Mouse (Mus musculus): ENCODE data around the gene Cfdp1. TPM values are rescaled to one million over a fixed set of nuclear protein-coding genes. Genes with fewer than 3 reads are reported as not detected.

The Cfdp1 gene
- polyA plus RNA-seq (2015; fragmentation: Nextera tagmentation; extraction: Ambion mirVana) = 98.6 and 101 TPM in 2 replicates

DNA sequence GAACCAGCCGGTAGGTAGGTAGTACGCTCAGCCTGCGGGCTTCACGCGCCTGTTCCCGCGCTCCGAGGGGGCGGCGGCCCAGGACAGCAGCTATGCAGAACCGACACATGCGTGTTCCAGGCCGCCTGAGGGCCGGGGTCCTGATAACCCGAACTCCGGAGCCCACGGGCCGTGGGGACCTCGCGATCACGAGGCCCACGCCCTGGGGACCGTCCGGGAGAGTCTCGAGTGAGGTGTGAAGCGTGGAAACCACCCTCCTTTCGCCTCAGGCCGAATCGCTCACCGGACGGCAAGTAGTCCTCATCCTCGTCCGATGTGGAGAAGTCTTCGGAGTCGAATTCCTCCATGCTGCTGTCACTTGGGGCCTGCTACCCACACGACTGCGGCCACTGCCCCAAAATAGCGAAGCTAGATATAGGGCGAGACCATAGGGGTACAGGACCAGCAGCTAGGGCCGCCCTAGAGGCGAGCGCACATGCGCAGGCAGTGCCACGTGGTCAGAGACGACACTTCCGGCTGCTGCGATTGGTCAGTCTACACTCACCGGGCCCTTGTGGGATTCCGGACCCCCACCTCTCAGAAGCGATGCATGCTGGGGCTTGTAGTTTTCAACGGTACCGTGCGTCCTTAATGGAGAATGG lies at the start of gene Cfdp1:
TSS of gene Cfdp1 (minus strand) at position 431 of the 641 bp plus-strand sequence.
- Histone ChIP-seq H3K27me3 (ENCODE audit: control insufficient read depth, insufficient read depth, low read length) (no peaks in the 10 kb centered on the region), H3K4me3 (ENCODE audit: low read depth, low read length) (peak within 1 kb of the TSS; percentile 72), H3K36me3 (ENCODE audit: control insufficient read depth, insufficient read depth, low read length) (no peaks in the 10 kb centered on the region), H3K9ac (ENCODE audit: low read length) (peak within 1 kb of the TSS; percentile 84), H3K4me1 (replicated peaks; ENCODE audit: control insufficient read depth, insufficient read depth) (peaks cover 3% of the 10 kb centered on the region; the same call in 1 of the 2 replicates), H3K27ac (replicated peaks) (peak within 1 kb of the TSS; percentile 40; the same call in 1 of the 2 replicates), H3K9me3 (ENCODE audit: control insufficient read depth, low read length) (no peaks in the 10 kb centered on the region), H3K4me2 (replicated peaks; ENCODE audit: low read depth) (peak within 1 kb of the TSS; percentile 75)
- DNase-seq (ENCODE audit: low spot score) = peak; percentile 97
- TF ChIP-seq CTCF (IDR thresholded peaks at IDR 0.05; ENCODE audit: low read depth) (peak; percentile 52), EP300 (optimal IDR thresholded peaks at IDR 0.05) (no peak)
- WGBS = under 1% methylated on average over 53 of the region's 53 CpGs
- ATAC-seq (ENCODE audit: low FRiP score, low TSS enrichment) = peak; percentile 100

DNA sequence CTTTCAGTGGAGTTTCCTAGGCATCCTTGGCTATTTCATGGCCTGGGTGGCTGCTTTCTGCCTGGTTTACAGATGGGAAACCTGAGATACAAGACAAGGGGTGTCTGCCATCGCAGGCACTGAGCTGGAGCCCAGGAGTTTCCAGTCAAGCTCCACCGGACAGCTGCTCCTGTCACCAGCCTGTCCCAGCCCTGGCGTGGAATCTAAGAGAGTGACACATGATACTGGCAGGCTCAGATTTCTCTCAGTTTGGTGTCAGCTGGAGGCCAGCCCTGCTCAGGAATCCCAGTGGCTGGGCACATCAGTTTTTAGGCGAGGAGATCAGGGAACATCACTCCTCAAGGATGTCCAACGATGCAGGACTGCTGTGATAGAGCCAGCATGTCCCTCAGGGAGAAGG lies 48.0 kb upstream of the Cfdp1 start:
- H3K27me3 ChIP-seq (ENCODE audit: control insufficient read depth, insufficient read depth, low read length) = no peaks in the 10 kb centered on the region
- DNase-seq (ENCODE audit: low spot score) (no peak), ATAC-seq (ENCODE audit: low FRiP score, low TSS enrichment) (no peak)
- H3K36me3 ChIP-seq (ENCODE audit: control insufficient read depth, insufficient read depth, low read length) = no peaks in the 10 kb centered on the region
- no peak overlapping the region for H3K27ac ChIP-seq (replicated peaks)
- 40% methylated on average over 5 of the region's 5 CpGs for WGBS
- H3K4me1 ChIP-seq (replicated peaks; ENCODE audit: control insufficient read depth, insufficient read depth) = no peaks in the 10 kb centered on the region
- H3K9me3 ChIP-seq (ENCODE audit: control insufficient read depth, low read length) = no peaks in the 10 kb centered on the region
- no peak overlapping the region for H3K9ac ChIP-seq (ENCODE audit: low read length)
- H3K4me2 ChIP-seq (replicated peaks; ENCODE audit: low read depth) = no peak overlapping the region
- TF ChIP-seq EP300 (optimal IDR thresholded peaks at IDR 0.05) = no peak
- TF ChIP-seq CTCF (IDR thresholded peaks at IDR 0.05; ENCODE audit: low read depth) = no peak
- no peak overlapping the region for H3K4me3 ChIP-seq (ENCODE audit: low read depth, low read length)

DNA sequence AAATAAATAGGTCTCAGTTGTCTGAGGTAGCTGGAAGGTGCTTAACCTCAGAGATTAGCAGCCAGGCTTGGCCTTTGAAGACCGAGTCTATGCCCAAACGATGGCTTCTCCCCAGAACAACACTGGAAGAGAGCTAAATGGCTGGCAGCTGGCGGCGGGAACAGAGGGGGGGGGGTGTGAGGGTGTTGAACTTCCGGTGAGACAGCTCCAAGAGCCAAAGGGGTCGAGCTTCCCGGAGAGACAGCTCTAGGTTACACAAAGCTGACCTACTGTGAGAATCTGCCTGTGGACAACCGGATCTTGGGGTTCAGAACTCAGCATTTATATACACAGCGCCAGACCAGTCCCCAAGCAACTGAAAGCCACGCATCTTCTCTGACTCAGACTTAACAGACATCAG lies 44.5 kb upstream of the Cfdp1 start:
- WGBS = 37% methylated on average over 10 of the region's 10 CpGs

DNA sequence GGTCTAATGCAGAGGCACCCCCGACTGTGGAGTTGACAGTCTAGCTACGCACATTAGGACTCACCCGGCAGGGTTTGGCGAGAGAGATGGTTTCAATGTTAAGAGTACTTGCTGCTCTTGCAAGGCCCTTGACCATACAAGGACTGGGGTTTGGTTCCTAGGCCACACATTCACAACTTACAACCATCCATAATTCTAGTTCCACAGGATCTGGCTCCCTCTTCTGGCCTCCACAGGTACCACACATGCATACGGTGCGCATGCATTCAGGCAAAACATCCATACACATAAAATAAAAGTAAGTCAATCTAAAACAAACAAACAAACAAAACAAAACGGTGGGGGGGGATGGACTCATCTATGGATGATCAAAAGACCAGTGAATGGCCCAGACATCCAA lies 40.9 kb upstream of the Cfdp1 start:
- ATAC-seq (ENCODE audit: low FRiP score, low TSS enrichment) (no peak), DNase-seq (ENCODE audit: low spot score) (no peak)
- no peak for TF ChIP-seq EP300 (optimal IDR thresholded peaks at IDR 0.05)
- peak; percentile 56 for TF ChIP-seq CTCF (IDR thresholded peaks at IDR 0.05; ENCODE audit: low read depth)
- Histone ChIP-seq H3K4me1 (replicated peaks; ENCODE audit: control insufficient read depth, insufficient read depth) (no peaks in the 10 kb centered on the region), H3K27ac (replicated peaks) (no peak overlapping the region), H3K9ac (ENCODE audit: low read length) (no peak overlapping the region), H3K9me3 (ENCODE audit: control insufficient read depth, low read length) (no peaks in the 10 kb centered on the region), H3K4me2 (replicated peaks; ENCODE audit: low read depth) (no peak overlapping the region), H3K36me3 (ENCODE audit: control insufficient read depth, insufficient read depth, low read length) (no peaks in the 10 kb centered on the region), H3K4me3 (ENCODE audit: low read depth, low read length) (no peak overlapping the region), H3K27me3 (ENCODE audit: control insufficient read depth, insufficient read depth, low read length) (peaks cover 7% of the 10 kb centered on the region; the same call in 1 of the 2 replicates)
- WGBS = 85% methylated on average over 7 of the region's 7 CpGs

More for the DNA sequence above, 44.5 kb upstream of the Cfdp1 start:
- no peaks in the 10 kb centered on the region for H3K27me3 ChIP-seq (ENCODE audit: control insufficient read depth, insufficient read depth, low read length)
- H3K4me3 ChIP-seq (ENCODE audit: low read depth, low read length) = no peak overlapping the region
- H3K9ac ChIP-seq (ENCODE audit: low read length) = no peak overlapping the region
- TF ChIP-seq EP300 (optimal IDR thresholded peaks at IDR 0.05) (no peak), CTCF (IDR thresholded peaks at IDR 0.05; ENCODE audit: low read depth) (no peak)
- ATAC-seq (ENCODE audit: low FRiP score, low TSS enrichment) (no peak), DNase-seq (ENCODE audit: low spot score) (no peak)
- no peaks in the 10 kb centered on the region for H3K4me1 ChIP-seq (replicated peaks; ENCODE audit: control insufficient read depth, insufficient read depth)
- H3K27ac ChIP-seq (replicated peaks) = no peak overlapping the region
- no peaks in the 10 kb centered on the region for H3K36me3 ChIP-seq (ENCODE audit: control insufficient read depth, insufficient read depth, low read length)
- no peak overlapping the region for H3K4me2 ChIP-seq (replicated peaks; ENCODE audit: low read depth)
- H3K9me3 ChIP-seq (ENCODE audit: control insufficient read depth, low read length) = no peaks in the 10 kb centered on the region

DNA sequence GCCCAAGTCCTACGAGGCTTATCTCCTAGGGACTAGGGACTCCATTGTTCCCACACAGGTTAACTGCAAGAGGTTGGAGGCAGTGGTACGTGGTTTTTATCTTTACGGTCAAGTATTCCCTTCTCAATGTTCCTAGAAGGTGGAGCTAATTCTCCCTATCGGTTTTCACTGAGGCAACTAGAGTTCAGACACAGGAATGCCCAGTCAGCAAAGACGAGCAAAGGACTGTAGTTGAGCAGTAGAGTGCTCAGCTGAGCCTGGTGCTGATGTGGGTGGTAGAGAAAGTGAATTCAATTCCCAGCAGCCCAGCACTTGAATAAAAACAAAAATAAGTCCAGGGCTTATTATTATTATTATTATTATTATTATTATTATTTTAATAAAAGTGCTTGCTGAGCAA lies 38.5 kb upstream of the Cfdp1 start:
- Histone ChIP-seq H3K9ac (ENCODE audit: low read length) (no peak overlapping the region), H3K9me3 (ENCODE audit: control insufficient read depth, low read length) (no peaks in the 10 kb centered on the region), H3K27ac (replicated peaks) (no peak overlapping the region)

DNA sequence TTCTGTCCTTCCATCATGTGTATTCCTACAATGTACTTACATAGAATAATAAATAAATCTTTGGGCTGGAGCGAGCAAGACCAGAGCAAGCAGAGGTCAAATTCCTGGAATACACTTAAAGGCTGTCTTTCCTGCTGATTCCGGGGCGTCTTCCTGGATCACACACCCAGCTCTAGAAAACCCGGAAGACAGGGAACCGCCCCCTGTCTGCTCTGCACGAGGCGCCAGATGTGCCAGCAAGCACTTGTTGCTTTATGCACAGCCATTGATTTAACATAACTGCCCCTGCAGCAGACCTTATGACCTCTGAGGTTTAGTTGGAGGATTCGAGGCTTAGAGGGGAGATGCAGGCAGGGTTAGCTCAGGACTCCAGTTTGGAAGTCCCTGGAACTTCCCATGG lies 37.9 kb upstream of the Cfdp1 start:
- Histone ChIP-seq H3K27me3 (ENCODE audit: control insufficient read depth, insufficient read depth, low read length) (peaks cover 10% of the 10 kb centered on the region; the same call in 1 of the 2 replicates), H3K4me1 (replicated peaks; ENCODE audit: control insufficient read depth, insufficient read depth) (no peaks in the 10 kb centered on the region), H3K9me3 (ENCODE audit: control insufficient read depth, low read length) (no peaks in the 10 kb centered on the region), H3K9ac (ENCODE audit: low read length) (no peak overlapping the region), H3K27ac (replicated peaks) (no peak overlapping the region), H3K4me2 (replicated peaks; ENCODE audit: low read depth) (no peak overlapping the region), H3K4me3 (ENCODE audit: low read depth, low read length) (no peak overlapping the region), H3K36me3 (ENCODE audit: control insufficient read depth, insufficient read depth, low read length) (no peaks in the 10 kb centered on the region)
- 16% methylated on average over 8 of the region's 8 CpGs for WGBS
- DNase-seq (ENCODE audit: low spot score) = no peak
- TF ChIP-seq EP300 (optimal IDR thresholded peaks at IDR 0.05) (no peak), CTCF (IDR thresholded peaks at IDR 0.05; ENCODE audit: low read depth) (no peak)
- ATAC-seq (ENCODE audit: low FRiP score, low TSS enrichment) = no peak

More for the DNA sequence above, 38.5 kb upstream of the Cfdp1 start:
- no peaks in the 10 kb centered on the region for H3K4me1 ChIP-seq (replicated peaks; ENCODE audit: control insufficient read depth, insufficient read depth)
- H3K36me3 ChIP-seq (ENCODE audit: control insufficient read depth, insufficient read depth, low read length) = no peaks in the 10 kb centered on the region
- H3K4me2 ChIP-seq (replicated peaks; ENCODE audit: low read depth) = no peak overlapping the region
- H3K27me3 ChIP-seq (ENCODE audit: control insufficient read depth, insufficient read depth, low read length) = peaks cover 10% of the 10 kb centered on the region; the same call in 1 of the 2 replicates
- TF ChIP-seq CTCF (IDR thresholded peaks at IDR 0.05; ENCODE audit: low read depth) = no peak
- no peak for TF ChIP-seq EP300 (optimal IDR thresholded peaks at IDR 0.05)
- ATAC-seq (ENCODE audit: low FRiP score, low TSS enrichment) (no peak), DNase-seq (ENCODE audit: low spot score) (no peak)
- no peak overlapping the region for H3K4me3 ChIP-seq (ENCODE audit: low read depth, low read length)
- 48% methylated on average over 5 of the region's 5 CpGs for WGBS
